8 mouse cellular contexts compared by ENCODE assay signal in the genomic region with DNA sequence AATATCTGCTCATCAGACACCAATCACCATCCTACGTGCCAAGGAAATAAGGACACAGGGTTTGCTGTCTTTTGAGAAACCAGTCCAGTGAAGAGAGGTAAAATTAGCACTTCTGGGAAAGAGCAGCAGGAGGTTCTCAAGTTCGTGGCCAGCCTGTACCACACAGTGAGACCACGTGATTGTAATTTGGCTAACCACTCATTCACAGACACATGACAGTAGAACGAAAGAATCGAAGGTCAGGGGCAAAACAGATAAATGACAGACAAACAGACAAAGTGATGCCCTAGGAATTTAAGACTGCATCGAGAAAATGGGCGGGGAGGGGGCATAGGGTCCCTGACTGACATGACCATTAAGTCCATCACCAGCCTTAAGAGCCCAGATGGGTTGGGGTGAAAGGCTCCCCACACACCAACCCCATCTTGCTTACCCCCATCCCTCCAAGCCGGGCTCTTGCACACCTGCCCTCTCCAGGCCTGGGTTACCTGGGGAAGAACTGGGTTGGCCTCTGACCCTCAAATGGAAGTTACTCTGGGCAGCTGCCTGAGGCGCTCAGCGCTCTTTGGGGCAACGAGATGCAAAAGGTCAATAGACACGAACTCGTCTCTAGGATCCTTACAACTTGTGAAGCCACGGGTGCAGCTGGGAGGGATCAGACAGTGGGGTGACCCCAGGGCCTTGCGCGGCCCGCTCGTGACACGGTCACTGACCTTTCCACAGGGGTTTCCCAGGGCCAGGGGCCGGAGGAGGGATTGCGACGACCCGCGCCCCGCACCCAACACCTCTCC. TPM values are rescaled to one million over a fixed set of nuclear protein-coding genes. Genes with fewer than 3 reads are reported as not detected.
DNase-seq lines count a peak whose midpoint lies in the region; ATAC-seq and TF ChIP-seq lines count a peak whose summit lies in the region.

No protein-coding gene starts in this region.

- H3K36me3 ChIP-seq in neural tube, embryonic 11.5 days (ENCODE audit: control insufficient read depth, insufficient read depth, low read length): no peaks in the 10 kb centered on the region
- H3K36me3 ChIP-seq in forebrain, embryonic 16.5 days (ENCODE audit: control insufficient read depth, insufficient read depth): no peaks in the 10 kb centered on the region
- no peaks in the 10 kb centered on the region for H3K36me3 ChIP-seq in liver, postnatal 0 days (replicated peaks; ENCODE audit: insufficient read depth, low read length)

- H3K9me3 ChIP-seq in neural tube, embryonic 11.5 days (ENCODE audit: control insufficient read depth, low read length): no peaks in the 10 kb centered on the region
- H3K9me3 ChIP-seq in forebrain, embryonic 16.5 days (ENCODE audit: control insufficient read depth, low read length): no peaks in the 10 kb centered on the region
- no peaks in the 10 kb centered on the region for H3K9me3 ChIP-seq in liver, postnatal 0 days (ENCODE audit: low read length)

- no peak for DNase-seq in cerebellum, adult 2 months
- DNase-seq in cerebellum, postnatal 36 days: no peak
- DNase-seq in neural tube, embryonic 11.5 days (ENCODE audit: low spot score): no peak
- DNase-seq in neural tube, embryonic 10.5 days (ENCODE audit: extremely low spot score, low spot score): no peak
- no peak for DNase-seq in liver, postnatal 0 days
- no peak for DNase-seq in embryo, embryonic 9.5 days (ENCODE audit: extremely low spot score)
- DNase-seq in right cerebral cortex, postnatal 10 days (ENCODE audit: low spot score in 2 of 2): no peak

- TF ChIP-seq EP300 in liver, postnatal 0 days (IDR thresholded peaks at IDR 0.05; ENCODE audit: low read depth): no peak

- ATAC-seq in neural tube, embryonic 11.5 days (ENCODE audit: insufficient read depth, low FRiP score, low TSS enrichment): peak; percentile 15; the same call in 1 of the 2 replicates
- no peak; the same call in none of the 2 replicates for ATAC-seq in forebrain, embryonic 16.5 days
- peak; percentile 14; the same call in 1 of the 2 replicates for ATAC-seq in liver, postnatal 0 days

- peaks cover 2% of the 10 kb centered on the region; the same call in 1 of the 2 replicates for H3K4me1 ChIP-seq in cerebellum, adult 2 months (ENCODE audit: control insufficient read depth, insufficient read depth, low read length)
- 0 out of 2 replicates have a peak, but pooled peaks cover 3% of the 10 kb centered on the region for H3K4me1 ChIP-seq in neural tube, embryonic 11.5 days (ENCODE audit: control insufficient read depth, insufficient read depth, low read length)
- peaks cover 6% of the 10 kb centered on the region for H3K4me1 ChIP-seq in forebrain, embryonic 16.5 days (replicated peaks; ENCODE audit: control insufficient read depth, insufficient read depth, low read length)
- peaks cover 23% of the 10 kb centered on the region for H3K4me1 ChIP-seq in liver, postnatal 0 days (ENCODE audit: insufficient read depth)

- no peak for TF ChIP-seq POLR2A in cerebellum, adult 2 months (IDR thresholded peaks at IDR 0.05; ENCODE audit: borderline replicate concordance, insufficient read depth, low read length)

- 5% methylated on average over 25 of the region's 25 CpGs for WGBS in cerebellum, adult 2 months
- 11% methylated on average over 25 of the region's 25 CpGs for WGBS in neural tube, embryonic 11.5 days
- 14% methylated on average over 25 of the region's 25 CpGs for WGBS in forebrain, embryonic 16.5 days
- 6% methylated on average over 25 of the region's 25 CpGs for WGBS in liver, postnatal 0 days (ENCODE audit: insufficient replicate concordance)

- H3K27me3 ChIP-seq in cerebellum, adult 2 months (ENCODE audit: control insufficient read depth, insufficient read depth, low read length): no peaks in the 10 kb centered on the region
- no peaks in the 10 kb centered on the region for H3K27me3 ChIP-seq in neural tube, embryonic 11.5 days (ENCODE audit: control insufficient read depth, insufficient read depth, low read length)
- no peaks in the 10 kb centered on the region for H3K27me3 ChIP-seq in forebrain, embryonic 16.5 days (replicated peaks; ENCODE audit: control insufficient read depth, insufficient read depth, low read length)
- no peaks in the 10 kb centered on the region for H3K27me3 ChIP-seq in liver, postnatal 0 days (ENCODE audit: insufficient read depth, low read length)

- no peak for TF ChIP-seq CTCF in cerebellum, adult 2 months (IDR thresholded peaks at IDR 0.05; ENCODE audit: borderline replicate concordance, insufficient read depth, low read depth, low read length)
- no peak for TF ChIP-seq CTCF in liver, postnatal 0 days (IDR thresholded peaks at IDR 0.05; ENCODE audit: low read depth)

- H3K9ac ChIP-seq in neural tube, embryonic 11.5 days (ENCODE audit: low read length): peak overlapping the region; percentile 86
- H3K9ac ChIP-seq in forebrain, embryonic 16.5 days (replicated peaks; ENCODE audit: low read depth, low read length): peak overlapping the region; percentile 87
- peak overlapping the region; percentile 80 for H3K9ac ChIP-seq in liver, postnatal 0 days (replicated peaks)

- peak overlapping the region; percentile 84 for H3K27ac ChIP-seq in cerebellum, adult 2 months (ENCODE audit: insufficient read depth, low read length)
- peak overlapping the region; percentile 82 for H3K27ac ChIP-seq in neural tube, embryonic 11.5 days (ENCODE audit: low read depth, low read length)
- H3K27ac ChIP-seq in forebrain, embryonic 16.5 days (ENCODE audit: low read length): peak overlapping the region; percentile 84
- H3K27ac ChIP-seq in liver, postnatal 0 days (ENCODE audit: low read depth): peak overlapping the region; percentile 92

- H3K4me3 ChIP-seq in cerebellum, adult 2 months (replicated peaks; ENCODE audit: insufficient read depth, low read depth, low read length): peak overlapping the region; percentile 85
- peak overlapping the region; percentile 70 for H3K4me3 ChIP-seq in neural tube, embryonic 11.5 days (ENCODE audit: low read depth, low read length)
- peak overlapping the region; percentile 78 for H3K4me3 ChIP-seq in forebrain, embryonic 16.5 days (replicated peaks; ENCODE audit: low read length)
- H3K4me3 ChIP-seq in liver, postnatal 0 days (ENCODE audit: low read depth, low read length): peak overlapping the region; percentile 80

- peak overlapping the region; percentile 83 for H3K4me2 ChIP-seq in neural tube, embryonic 11.5 days (ENCODE audit: low read depth)
- H3K4me2 ChIP-seq in forebrain, embryonic 16.5 days (ENCODE audit: low read length): peak overlapping the region; percentile 93
- H3K4me2 ChIP-seq in liver, postnatal 0 days (ENCODE audit: low read depth, low read length): peak overlapping the region; percentile 89

RNA-seq across cellular contexts. Expression of a gene that starts 0.6 kb away (rescaled TPM):
- polyA plus RNA-seq in cerebellum, adult 2 months (2012; rRNA removed): 14.9 and 15.2 TPM in 2 replicates
- polyA plus RNA-seq in neural tube, embryonic 11.5 days (2014; fragmentation: Nextera tagmentation; extraction: Ambion mirVana): 5.5 and 5.7 TPM in 2 replicates
- polyA plus RNA-seq in forebrain, embryonic 16.5 days (2015; fragmentation: Nextera tagmentation; extraction: Ambion mirVana): 6.9 and 7.2 TPM in 2 replicates
- 2.3 and 2.9 TPM in 2 replicates for polyA plus RNA-seq in liver, postnatal 0 days (2015; fragmentation: Nextera tagmentation; extraction: Ambion mirVana)

RNA-seq across cellular contexts. Expression of a gene that starts 24.1 kb away (rescaled TPM):
- 372 and 388 TPM in 2 replicates for polyA plus RNA-seq in cerebellum, adult 2 months (2012; rRNA removed)
- 226 TPM in 2 replicates for polyA plus RNA-seq in neural tube, embryonic 11.5 days (2014; fragmentation: Nextera tagmentation; extraction: Ambion mirVana)
- polyA plus RNA-seq in forebrain, embryonic 16.5 days (2015; fragmentation: Nextera tagmentation; extraction: Ambion mirVana): 299 and 321 TPM in 2 replicates
- 173 and 176 TPM in 2 replicates for polyA plus RNA-seq in liver, postnatal 0 days (2015; fragmentation: Nextera tagmentation; extraction: Ambion mirVana)
